Mouse (Mus musculus) cerebellum, adult 2 months (tissue): ENCODE data around the gene Igsf21.

Experiments
- CTCF ChIP-seq: fragments of 200-500 bp; IDR thresholded peaks from 2 replicates; pipeline ENCODE4 v1.5.1; 2011; ENCODE audit warnings: low read depth, mild to moderate bottlenecking, control low read depth, low read length, moderate library complexity, borderline replicate concordance; ENCODE audit not compliant: insufficient read depth
- POLR2A ChIP-seq: fragments of 200-500 bp; IDR thresholded peaks from 2 replicates; pipeline ENCODE4 v1.6.1; 2011; ENCODE audit warnings: low read length, control low read depth, borderline replicate concordance; ENCODE audit not compliant: insufficient read depth

GRCm38 (mm10) chr4:140234412-140235205, 12.0 kb downstream of the Igsf21 start:
- TF ChIP-seq CTCF (no peak), POLR2A (no peak)
